Mouse (Mus musculus): Measurements from ENCODE around the gene Dao. TPM values are rescaled to one million over a fixed set of nuclear protein-coding genes. Genes with fewer than 3 reads are reported as not detected.

Dao gene
- polyA plus RNA-seq, 1 experiment from 2014 or later, result not detected

DNA sequence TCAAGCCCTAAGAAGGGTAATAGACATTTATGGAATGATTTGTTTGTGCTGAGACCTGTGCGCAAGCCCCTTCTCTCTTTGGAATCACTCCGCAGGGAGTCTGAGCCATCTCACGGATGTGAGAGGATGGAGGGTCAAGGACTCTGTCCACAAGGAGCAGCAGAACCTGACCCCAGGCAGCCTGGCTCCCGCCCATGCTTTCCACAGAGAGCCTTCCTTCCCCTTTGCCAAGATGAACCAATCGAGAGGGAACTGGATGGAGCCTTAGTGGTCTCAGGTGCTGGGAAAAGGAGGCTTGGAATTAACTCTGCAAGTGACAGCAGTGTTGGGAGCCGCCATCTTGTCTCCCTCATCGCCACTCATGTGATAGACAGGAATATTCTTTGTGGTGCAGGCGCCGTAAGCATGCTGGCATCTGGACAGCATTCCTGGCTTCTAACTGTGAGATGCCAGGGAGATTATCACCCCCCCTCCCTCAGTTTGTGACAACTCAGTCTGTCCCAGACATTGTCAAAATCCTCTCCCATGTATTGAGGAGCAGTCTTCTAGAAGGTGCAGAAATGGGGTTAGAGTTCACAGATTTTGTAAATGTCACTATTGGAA is 53.7 kb downstream of the Dao start:
- Histone ChIP-seq H3K27ac (ENCODE audit: low read depth, low read length) (no peak overlapping the region), H3K27me3 (ENCODE audit: control insufficient read depth, insufficient read depth, low read length) (no peaks in the 10 kb centered on the region), H3K36me3 (ENCODE audit: control insufficient read depth, insufficient read depth, low read length) (no peaks in the 10 kb centered on the region), H3K9ac (ENCODE audit: low read length) (no peak overlapping the region), H3K4me3 (ENCODE audit: low read depth, low read length) (no peak overlapping the region), H3K4me2 (ENCODE audit: low read depth) (no peak overlapping the region), H3K9me3 (ENCODE audit: control insufficient read depth, low read length) (no peaks in the 10 kb centered on the region), H3K4me1 (ENCODE audit: control insufficient read depth, insufficient read depth, low read length) (no peaks in the 10 kb centered on the region)
- DNase-seq (ENCODE audit: low spot score) (no peak), ATAC-seq (ENCODE audit: insufficient read depth, low FRiP score, low TSS enrichment) (no peak)
- WGBS, result 83% methylated on average over 9 of the region's 9 CpGs

DNA sequence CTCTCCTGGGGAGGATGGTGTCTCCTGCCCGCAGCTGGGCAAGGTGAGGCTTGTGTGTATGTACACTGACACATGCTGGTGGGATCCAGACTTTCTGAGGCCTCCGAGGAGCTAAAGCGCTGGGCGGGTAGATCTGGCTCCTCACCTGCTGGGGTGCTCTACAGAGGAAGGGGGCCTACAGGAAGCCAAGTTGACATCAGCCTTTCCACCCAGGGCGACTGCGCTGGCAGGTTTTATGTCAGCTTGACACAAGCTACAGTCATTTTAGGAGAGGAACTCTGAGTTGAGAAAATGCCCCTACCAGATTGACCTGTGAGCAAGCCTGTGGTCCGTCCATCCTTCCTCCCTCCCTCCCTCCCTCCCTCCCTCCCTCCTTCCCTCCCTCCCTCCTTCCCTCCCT is 58.2 kb downstream of the Dao start:
- H3K27ac ChIP-seq (ENCODE audit: low read depth, low read length), result no peak overlapping the region
- H3K4me1 ChIP-seq (ENCODE audit: control insufficient read depth, insufficient read depth, low read length), result no peaks in the 10 kb centered on the region
- DNase-seq (ENCODE audit: low spot score) (no peak), ATAC-seq (ENCODE audit: insufficient read depth, low FRiP score, low TSS enrichment) (no peak)
- H3K9me3 ChIP-seq (ENCODE audit: control insufficient read depth, low read length), result no peaks in the 10 kb centered on the region
- no peak overlapping the region for H3K9ac ChIP-seq (ENCODE audit: low read length)
- 51% methylated on average over 7 of the region's 7 CpGs for WGBS
- no peak overlapping the region for H3K4me3 ChIP-seq (ENCODE audit: low read depth, low read length)
- no peak overlapping the region for H3K4me2 ChIP-seq (ENCODE audit: low read depth)
- H3K27me3 ChIP-seq (ENCODE audit: control insufficient read depth, insufficient read depth, low read length), result no peaks in the 10 kb centered on the region
- no peaks in the 10 kb centered on the region for H3K36me3 ChIP-seq (ENCODE audit: control insufficient read depth, insufficient read depth, low read length)

DNA sequence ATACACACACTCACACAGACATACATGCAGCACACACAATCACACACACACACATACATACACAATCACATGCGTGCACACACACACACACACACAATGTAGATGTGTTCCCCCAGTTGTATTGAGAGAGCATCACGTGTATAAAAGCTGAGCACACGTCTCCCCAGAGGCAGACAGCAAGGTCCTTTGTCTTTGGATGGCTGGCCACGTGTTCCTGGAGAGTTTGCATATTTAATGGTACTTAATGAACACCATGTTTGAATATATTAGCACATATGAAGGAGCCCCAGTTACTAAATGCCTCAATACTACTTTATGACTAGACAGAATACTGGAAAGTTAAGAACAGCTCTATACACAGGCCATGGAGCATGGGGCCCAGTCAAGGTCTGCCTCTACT is 60.5 kb downstream of the Dao start:
- DNase-seq (ENCODE audit: low spot score) (no peak), ATAC-seq (ENCODE audit: insufficient read depth, low FRiP score, low TSS enrichment) (no peak)
- Histone ChIP-seq H3K4me2 (ENCODE audit: low read depth) (no peak overlapping the region), H3K9ac (ENCODE audit: low read length) (no peak overlapping the region), H3K36me3 (ENCODE audit: control insufficient read depth, insufficient read depth, low read length) (no peaks in the 10 kb centered on the region), H3K27me3 (ENCODE audit: control insufficient read depth, insufficient read depth, low read length) (no peaks in the 10 kb centered on the region), H3K4me3 (ENCODE audit: low read depth, low read length) (no peak overlapping the region), H3K4me1 (ENCODE audit: control insufficient read depth, insufficient read depth, low read length) (no peaks in the 10 kb centered on the region), H3K9me3 (ENCODE audit: control insufficient read depth, low read length) (no peaks in the 10 kb centered on the region), H3K27ac (ENCODE audit: low read depth, low read length) (no peak overlapping the region)
- WGBS, result 75% methylated on average over 4 of the region's 4 CpGs

DNA sequence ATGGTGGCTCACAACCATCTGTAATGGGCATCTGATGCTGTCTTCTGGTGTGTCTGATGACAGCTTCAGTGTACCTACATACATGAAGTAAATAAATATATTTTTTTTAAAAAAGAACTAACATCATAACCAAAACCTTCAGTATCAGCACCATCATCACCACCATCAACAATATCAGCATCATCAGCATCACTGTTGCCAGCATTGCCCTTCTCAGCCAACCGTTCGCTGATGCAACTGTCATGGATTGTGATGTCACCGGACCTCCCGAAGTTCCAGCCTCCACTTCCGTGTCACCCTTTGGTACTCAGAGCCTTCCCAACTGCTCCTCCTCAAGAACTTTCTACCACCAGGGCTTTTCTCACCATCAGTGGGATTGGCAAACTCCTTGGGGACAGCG is 61.7 kb downstream of the Dao start, which contains the start of gene Usp30:
Gene Usp30, plus strand, starts transcription at position 301 of the 400 bp plus-strand sequence.
- H3K27ac ChIP-seq (ENCODE audit: low read depth, low read length), result no peak within 1 kb of the TSS
- H3K27me3 ChIP-seq (ENCODE audit: control insufficient read depth, insufficient read depth, low read length), result no peaks in the 10 kb centered on the region
- ATAC-seq (ENCODE audit: insufficient read depth, low FRiP score, low TSS enrichment), result no peak
- H3K4me3 ChIP-seq (ENCODE audit: low read depth, low read length), result no peak within 1 kb of the TSS
- 96% methylated on average over 6 of the region's 6 CpGs for WGBS
- no peaks in the 10 kb centered on the region for H3K9me3 ChIP-seq (ENCODE audit: control insufficient read depth, low read length)
- no peaks in the 10 kb centered on the region for H3K4me1 ChIP-seq (ENCODE audit: control insufficient read depth, insufficient read depth, low read length)
- no peak within 1 kb of the TSS for H3K9ac ChIP-seq (ENCODE audit: low read length)
- H3K36me3 ChIP-seq (ENCODE audit: control insufficient read depth, insufficient read depth, low read length), result no peaks in the 10 kb centered on the region
- H3K4me2 ChIP-seq (ENCODE audit: low read depth), result no peak within 1 kb of the TSS
- DNase-seq (ENCODE audit: low spot score), result no peak

DNA sequence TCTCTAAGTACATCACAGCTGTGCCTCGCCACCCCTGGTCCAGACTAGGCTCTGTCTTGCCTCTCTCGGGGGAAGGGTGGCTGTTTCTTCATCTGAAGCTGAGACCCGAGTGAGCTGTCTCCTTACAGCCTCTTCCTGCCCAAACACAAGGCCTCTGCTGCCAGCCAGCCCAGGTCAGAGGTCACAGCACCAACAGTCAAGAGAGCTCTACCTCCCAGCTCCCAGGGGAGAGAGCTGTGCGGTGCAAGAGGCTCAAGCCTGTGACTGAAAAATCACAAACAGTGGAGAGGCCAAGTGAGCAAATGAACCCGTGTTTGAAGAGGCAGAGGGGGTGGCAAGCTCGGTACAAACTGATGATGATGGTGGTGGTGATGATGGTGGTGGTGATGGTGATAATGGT is 63.1 kb downstream of the Dao start:
- no peaks in the 10 kb centered on the region for H3K4me1 ChIP-seq (ENCODE audit: control insufficient read depth, insufficient read depth, low read length)
- ATAC-seq (ENCODE audit: insufficient read depth, low FRiP score, low TSS enrichment) (no peak), DNase-seq (ENCODE audit: low spot score) (no peak)
- no peak overlapping the region for H3K4me3 ChIP-seq (ENCODE audit: low read depth, low read length)
- no peaks in the 10 kb centered on the region for H3K9me3 ChIP-seq (ENCODE audit: control insufficient read depth, low read length)
- H3K27ac ChIP-seq (ENCODE audit: low read depth, low read length), result no peak overlapping the region
- WGBS, result 49% methylated on average over 6 of the region's 6 CpGs
- no peak overlapping the region for H3K4me2 ChIP-seq (ENCODE audit: low read depth)
- H3K27me3 ChIP-seq (ENCODE audit: control insufficient read depth, insufficient read depth, low read length), result no peaks in the 10 kb centered on the region
- H3K9ac ChIP-seq (ENCODE audit: low read length), result no peak overlapping the region
- no peaks in the 10 kb centered on the region for H3K36me3 ChIP-seq (ENCODE audit: control insufficient read depth, insufficient read depth, low read length)

DNA sequence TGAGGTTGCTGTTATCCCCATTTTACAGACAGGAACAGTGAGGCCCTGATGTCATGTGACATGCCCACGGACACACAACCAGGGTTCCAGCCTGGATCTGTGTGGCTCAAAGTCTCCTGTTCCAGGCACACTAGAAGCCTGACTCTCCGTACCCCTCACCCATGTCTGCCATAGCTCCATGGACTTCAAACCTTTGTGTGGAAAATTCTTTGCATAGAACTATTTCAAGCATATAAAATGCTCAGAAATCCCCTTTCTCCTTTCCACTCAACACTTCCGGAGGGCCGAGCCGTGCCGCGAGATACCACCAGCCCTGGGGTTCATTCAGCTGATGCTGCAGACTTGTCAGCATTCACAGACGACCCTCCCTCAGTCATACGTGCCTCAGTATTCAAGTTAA is 64.0 kb downstream of the Dao start:
- WGBS, result 81% methylated on average over 9 of the region's 9 CpGs
- Histone ChIP-seq H3K27ac (ENCODE audit: low read depth, low read length) (no peak overlapping the region), H3K4me3 (ENCODE audit: low read depth, low read length) (no peak overlapping the region), H3K4me2 (ENCODE audit: low read depth) (no peak overlapping the region), H3K4me1 (ENCODE audit: control insufficient read depth, insufficient read depth, low read length) (peaks cover 6% of the 10 kb centered on the region; the same call in 1 of the 2 replicates), H3K27me3 (ENCODE audit: control insufficient read depth, insufficient read depth, low read length) (no peaks in the 10 kb centered on the region), H3K9me3 (ENCODE audit: control insufficient read depth, low read length) (no peaks in the 10 kb centered on the region), H3K9ac (ENCODE audit: low read length) (no peak overlapping the region), H3K36me3 (ENCODE audit: control insufficient read depth, insufficient read depth, low read length) (no peaks in the 10 kb centered on the region)
- DNase-seq (ENCODE audit: low spot score), result no peak
- ATAC-seq (ENCODE audit: insufficient read depth, low FRiP score, low TSS enrichment), result no peak

DNA sequence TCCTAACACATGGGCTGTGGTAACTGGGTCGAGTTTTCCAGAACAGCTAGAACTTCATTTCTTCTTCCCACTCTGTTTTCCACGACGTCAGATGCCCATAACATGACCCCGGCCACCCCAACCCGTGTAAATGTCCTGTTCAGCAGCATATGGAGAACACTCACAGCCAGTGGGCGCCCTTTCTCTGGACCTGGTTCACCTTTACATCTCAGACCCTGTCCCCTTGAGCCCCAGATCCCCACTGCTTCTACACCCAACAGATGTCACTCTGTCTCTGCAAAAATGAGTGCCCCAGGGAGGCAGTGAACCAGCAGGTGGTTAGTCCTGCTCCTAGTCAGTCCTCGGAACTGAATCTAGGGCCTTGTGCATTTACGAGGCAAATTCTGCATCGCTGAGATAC is 64.5 kb downstream of the Dao start:
- DNase-seq (ENCODE audit: low spot score) (no peak), ATAC-seq (ENCODE audit: insufficient read depth, low FRiP score, low TSS enrichment) (no peak)
- Histone ChIP-seq H3K27ac (ENCODE audit: low read depth, low read length) (no peak overlapping the region), H3K4me2 (ENCODE audit: low read depth) (no peak overlapping the region), H3K4me3 (ENCODE audit: low read depth, low read length) (no peak overlapping the region), H3K9me3 (ENCODE audit: control insufficient read depth, low read length) (no peaks in the 10 kb centered on the region), H3K27me3 (ENCODE audit: control insufficient read depth, insufficient read depth, low read length) (no peaks in the 10 kb centered on the region), H3K36me3 (ENCODE audit: control insufficient read depth, insufficient read depth, low read length) (no peaks in the 10 kb centered on the region), H3K9ac (ENCODE audit: low read length) (no peak overlapping the region), H3K4me1 (ENCODE audit: control insufficient read depth, insufficient read depth, low read length) (peaks cover 6% of the 10 kb centered on the region; the same call in 1 of the 2 replicates)
- 80% methylated on average over 9 of the region's 9 CpGs for WGBS

DNA sequence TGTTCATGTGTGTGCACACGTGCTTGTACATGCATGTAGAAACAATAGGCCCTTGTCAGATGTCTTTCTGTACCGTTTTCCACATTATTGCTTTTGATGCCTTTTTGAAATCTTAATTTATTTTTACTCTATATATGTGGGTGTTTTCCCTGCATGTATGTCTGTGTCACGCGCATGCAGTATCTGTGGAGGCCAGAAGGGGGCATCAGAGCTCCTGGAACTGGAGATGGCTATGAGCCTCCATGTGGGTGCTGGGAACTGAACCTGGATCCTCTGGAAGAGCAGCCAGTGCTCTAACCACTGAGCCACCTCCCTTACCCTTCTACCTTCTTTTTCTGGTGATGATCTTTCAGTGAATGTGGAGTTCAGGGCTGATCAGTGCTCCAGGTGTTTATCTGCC is 67.4 kb downstream of the Dao start:
- no peak for ATAC-seq (ENCODE audit: insufficient read depth, low FRiP score, low TSS enrichment)
- 94% methylated on average over 4 of the region's 4 CpGs for WGBS
- H3K27ac ChIP-seq (ENCODE audit: low read depth, low read length), result no peak overlapping the region

DNA sequence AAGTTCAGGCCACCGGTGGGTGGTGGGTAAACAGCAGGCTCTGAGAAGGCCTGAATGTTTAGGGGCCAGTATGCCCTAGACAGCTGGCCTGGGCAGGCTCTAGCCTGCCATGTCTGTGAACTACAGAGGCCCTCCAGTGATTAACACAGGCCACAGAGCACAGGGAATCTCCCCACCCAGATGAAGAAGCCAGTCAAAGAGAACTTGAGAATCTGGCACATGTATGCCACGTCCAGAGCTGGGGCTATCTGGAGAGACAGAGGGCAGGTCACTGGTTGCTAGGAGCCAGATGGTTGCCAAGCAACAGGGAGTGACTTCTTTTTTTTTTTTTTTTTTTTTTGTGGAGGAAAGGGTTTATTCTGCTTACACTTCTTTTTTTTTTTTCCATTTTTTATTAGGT is 68.8 kb downstream of the Dao start:
- H3K36me3 ChIP-seq (ENCODE audit: control insufficient read depth, insufficient read depth, low read length), result no peaks in the 10 kb centered on the region
- peaks cover 6% of the 10 kb centered on the region; the same call in 1 of the 2 replicates for H3K4me1 ChIP-seq (ENCODE audit: control insufficient read depth, insufficient read depth, low read length)
- ATAC-seq (ENCODE audit: insufficient read depth, low FRiP score, low TSS enrichment) (no peak), DNase-seq (ENCODE audit: low spot score) (peak; percentile 41)
- 36% methylated on average over 2 of the region's 2 CpGs for WGBS
- H3K9ac ChIP-seq (ENCODE audit: low read length), result no peak overlapping the region
- H3K4me3 ChIP-seq (ENCODE audit: low read depth, low read length), result no peak overlapping the region
- H3K27me3 ChIP-seq (ENCODE audit: control insufficient read depth, insufficient read depth, low read length), result no peaks in the 10 kb centered on the region
- H3K4me2 ChIP-seq (ENCODE audit: low read depth), result no peak overlapping the region
- H3K9me3 ChIP-seq (ENCODE audit: control insufficient read depth, low read length), result no peaks in the 10 kb centered on the region
- H3K27ac ChIP-seq (ENCODE audit: low read depth, low read length), result no peak overlapping the region

More for the DNA sequence above, 67.4 kb downstream of the Dao start:
- Histone ChIP-seq H3K9me3 (ENCODE audit: control insufficient read depth, low read length) (no peaks in the 10 kb centered on the region), H3K27me3 (ENCODE audit: control insufficient read depth, insufficient read depth, low read length) (no peaks in the 10 kb centered on the region), H3K9ac (ENCODE audit: low read length) (no peak overlapping the region), H3K4me2 (ENCODE audit: low read depth) (no peak overlapping the region), H3K36me3 (ENCODE audit: control insufficient read depth, insufficient read depth, low read length) (no peaks in the 10 kb centered on the region), H3K4me3 (ENCODE audit: low read depth, low read length) (no peak overlapping the region), H3K4me1 (ENCODE audit: control insufficient read depth, insufficient read depth, low read length) (peaks cover 6% of the 10 kb centered on the region; the same call in 1 of the 2 replicates)
- DNase-seq (ENCODE audit: low spot score), result no peak

All from neural tube, embryonic 11.5 days (tissue).